ENCODE assay signal across 16 mouse cellular contexts in genomic region chr19:58818571-58819415, GRCm38 (mm10). TPM values are rescaled to one million over a fixed set of nuclear protein-coding genes. Genes with fewer than 3 reads are reported as not detected.
DNase-seq lines count a peak whose midpoint lies in the region; ATAC-seq and TF ChIP-seq lines count a peak whose summit lies in the region.
"Had no signal": no experiment of that assay in that cellular context is flagged by ENCODE, and none has a peak within 500 bp of the region (broad histone marks: within the 10 kb centered on the region; RNA-seq: fewer than 3 reads in every experiment).

No protein-coding gene starts in this region.

- no peaks in the 10 kb centered on the region for H3K27me3 ChIP-seq in heart, postnatal 0 days (ENCODE audit: control insufficient read depth, insufficient read depth, low read length)
- H3K27me3 ChIP-seq in stomach, postnatal 0 days (ENCODE audit: control insufficient read depth, insufficient read depth, low read length), result no peaks in the 10 kb centered on the region
- no peaks in the 10 kb centered on the region for H3K27me3 ChIP-seq in midbrain, embryonic 14.5 days (ENCODE audit: control insufficient read depth, insufficient read depth, low read length)

- no peak for TF ChIP-seq CTCF in heart, postnatal 0 days (IDR thresholded peaks at IDR 0.05; ENCODE audit: low read depth)
- no peak for TF ChIP-seq CTCF in stomach, postnatal 0 days (IDR thresholded peaks at IDR 0.05; ENCODE audit: low read depth)

- no peaks in the 10 kb centered on the region for H3K36me3 ChIP-seq in heart, postnatal 0 days (replicated peaks; ENCODE audit: control insufficient read depth, insufficient read depth, low read length)
- H3K36me3 ChIP-seq in stomach, postnatal 0 days (ENCODE audit: control insufficient read depth, insufficient read depth, low read length), result no peaks in the 10 kb centered on the region
- H3K36me3 ChIP-seq in midbrain, embryonic 14.5 days (ENCODE audit: control insufficient read depth, insufficient read depth, low read length), result peaks cover 13% of the 10 kb centered on the region

- peak overlapping the region; percentile 89 for H3K27ac ChIP-seq in heart, postnatal 0 days (ENCODE audit: low read depth)
- H3K27ac ChIP-seq in stomach, postnatal 0 days (replicated peaks), result no peak overlapping the region
- no peak overlapping the region for H3K27ac ChIP-seq in midbrain, embryonic 14.5 days (replicated peaks; ENCODE audit: low read depth, low read length)
- H3K27ac ChIP-seq: macrophage had no signal

- H3K9me3 ChIP-seq in heart, postnatal 0 days (replicated peaks; ENCODE audit: control insufficient read depth, low read length), result no peaks in the 10 kb centered on the region
- no peaks in the 10 kb centered on the region for H3K9me3 ChIP-seq in stomach, postnatal 0 days (ENCODE audit: control insufficient read depth, low read length)
- H3K9me3 ChIP-seq in midbrain, embryonic 14.5 days (ENCODE audit: control insufficient read depth, low read length), result no peaks in the 10 kb centered on the region

- H3K9ac ChIP-seq in heart, postnatal 0 days (replicated peaks; ENCODE audit: low read depth, low read length), result no peak overlapping the region
- no peak overlapping the region for H3K9ac ChIP-seq in stomach, postnatal 0 days (ENCODE audit: low read length)
- H3K9ac ChIP-seq in midbrain, embryonic 14.5 days (replicated peaks; ENCODE audit: low read length), result no peak overlapping the region

- intact Hi-C loops in heart, postnatal 25 days (cut with DNase I), result loop anchor here (2.0 kb wide), 1 partner anchor 42 kb away; no protein-coding TSS in a partner anchor
- intact Hi-C loops in left cerebral cortex, postnatal 10 days (cut with DNase I), result no loop called here

- no peak overlapping the region for H3K4me3 ChIP-seq in heart, postnatal 0 days (ENCODE audit: low read depth, low read length)
- H3K4me3 ChIP-seq in stomach, postnatal 0 days (ENCODE audit: low read depth, low read length), result no peak overlapping the region
- no peak overlapping the region for H3K4me3 ChIP-seq in midbrain, embryonic 14.5 days (replicated peaks; ENCODE audit: low read depth, low read length)
- H3K4me3 ChIP-seq: myocyte had no signal

- DNase-seq in heart, adult 11 months, result peak; percentile 95
- DNase-seq in heart, postnatal 25 days (ENCODE audit: low spot score), result no peak
- peak; percentile 13 for DNase-seq in thymus, postnatal 14 days
- DNase-seq in thymus, postnatal 10 days (ENCODE audit: low spot score in 2 of 2), result no peak
- DNase-seq in heart, postnatal 0 days (ENCODE audit: low spot score), result peak; percentile 69
- DNase-seq in stomach, postnatal 0 days (ENCODE audit: low spot score), result no peak
- no peak for DNase-seq in left cerebral cortex, postnatal 10 days (ENCODE audit: extremely low spot score in 1 of 2, low spot score in 2 of 2)
- no peak for DNase-seq in midbrain, embryonic 14.5 days
- DNase-seq: gastrocnemius, postnatal 14 days; layer of hippocampus, postnatal 36 days had no signal

- peak; percentile 42 for ATAC-seq in heart, postnatal 0 days (ENCODE audit: insufficient read depth, low read depth)
- peak; percentile 11; the same call in 1 of the 2 replicates for ATAC-seq in stomach, postnatal 0 days (ENCODE audit: low FRiP score, low TSS enrichment)
- ATAC-seq in midbrain, embryonic 14.5 days (ENCODE audit: low FRiP score, low TSS enrichment), result no peak

- 22% methylated on average over 14 of the region's 14 CpGs for WGBS in heart, postnatal 0 days
- WGBS in stomach, postnatal 0 days, result 67% methylated on average over 14 of the region's 14 CpGs
- 86% methylated on average over 14 of the region's 14 CpGs for WGBS in midbrain, embryonic 14.5 days

- H3K4me2 ChIP-seq in heart, postnatal 0 days (ENCODE audit: low read depth, low read length), result no peak overlapping the region
- H3K4me2 ChIP-seq in stomach, postnatal 0 days (replicated peaks; ENCODE audit: low read depth), result no peak overlapping the region
- H3K4me2 ChIP-seq in midbrain, embryonic 14.5 days (ENCODE audit: low read length), result no peak overlapping the region

- H3K4me1 ChIP-seq in heart, postnatal 0 days (ENCODE audit: control insufficient read depth, insufficient read depth), result peaks cover 37% of the 10 kb centered on the region
- no peaks in the 10 kb centered on the region for H3K4me1 ChIP-seq in stomach, postnatal 0 days (replicated peaks; ENCODE audit: control insufficient read depth, insufficient read depth)
- H3K4me1 ChIP-seq in midbrain, embryonic 14.5 days (ENCODE audit: control insufficient read depth, insufficient read depth, low read length), result peaks cover 4% of the 10 kb centered on the region

- no peak for TF ChIP-seq EP300 in heart, postnatal 0 days (IDR thresholded peaks at IDR 0.05; ENCODE audit: low read depth)
- no peak for TF ChIP-seq EP300 in stomach, postnatal 0 days (optimal IDR thresholded peaks at IDR 0.05)

RNA-seq across cellular contexts. Expression of gene 1700019N19Rik, which starts 24.5 kb away (rescaled TPM):
- total RNA-seq in heart, postnatal 25 days (2021), result not detected
- total RNA-seq in heart, postnatal 0 days (2014; rRNA removed; ENCODE audit: low replicate concordance), result not detected in 2 replicates
- not detected in 2 replicates for polyA plus RNA-seq in heart, postnatal 0 days (2015; fragmentation: Nextera tagmentation; extraction: Ambion mirVana)
- polyA plus RNA-seq in stomach, postnatal 0 days (2015; fragmentation: Nextera tagmentation; extraction: Ambion mirVana), result 0.10 TPM in 1 of 2 replicates, not detected in the other
- total RNA-seq in left cerebral cortex, postnatal 10 days (2021), result not detected
- not detected in 2 replicates for polyA plus RNA-seq in midbrain, embryonic 14.5 days (2014; fragmentation: Nextera tagmentation; extraction: Ambion mirVana)
- total RNA-seq: gastrocnemius, postnatal 14 days; liver, adult 2 months had no signal
- polyA plus RNA-seq: C2C12; forebrain, embryonic 11.5 days; intestine, embryonic 14.5 days; liver, adult 2 months; macrophage; myocyte had no signal

RNA-seq across cellular contexts. Expression of gene Pnliprp2, which starts 59.3 kb away (rescaled TPM):
- not detected for total RNA-seq in heart, postnatal 25 days (2021)
- total RNA-seq in heart, postnatal 0 days (2014; rRNA removed; ENCODE audit: low replicate concordance), result 2.3 TPM in 1 of 2 replicates, not detected in the other
- 0.14 TPM in 1 of 2 replicates, not detected in the other for polyA plus RNA-seq in heart, postnatal 0 days (2015; fragmentation: Nextera tagmentation; extraction: Ambion mirVana)
- polyA plus RNA-seq in stomach, postnatal 0 days (2015; fragmentation: Nextera tagmentation; extraction: Ambion mirVana), result 3.9 and 4.2 TPM in 2 replicates
- total RNA-seq in left cerebral cortex, postnatal 10 days (2021), result not detected
- polyA plus RNA-seq in midbrain, embryonic 14.5 days (2014; fragmentation: Nextera tagmentation; extraction: Ambion mirVana), result not detected in 2 replicates
- total RNA-seq: gastrocnemius, postnatal 14 days had no signal
- polyA plus RNA-seq: C2C12; forebrain, embryonic 11.5 days; liver, adult 2 months; macrophage; myocyte had no signal

Comparison
In these comparisons a context has a peak if more than half of its experiments do, and no peak if none do; other contexts are left out.
1. DNase-seq: peak in heart, adult 11 months (single experiment), thymus, postnatal 14 days (single experiment) and heart, postnatal 0 days (single experiment); none in heart, postnatal 25 days (single experiment), thymus, postnatal 10 days (0 of 2), stomach, postnatal 0 days (single experiment), left cerebral cortex, postnatal 10 days (0 of 2) and midbrain, embryonic 14.5 days (single experiment).